Mouse (Mus musculus): ENCODE measurements at regions not wholly inside any gene's neighbourhood (a gene's known extent, or its start where the extent isn't known, plus 50 kb on each side); places are given as distances from the start of the nearest gene placed in this dataset.

DNA sequence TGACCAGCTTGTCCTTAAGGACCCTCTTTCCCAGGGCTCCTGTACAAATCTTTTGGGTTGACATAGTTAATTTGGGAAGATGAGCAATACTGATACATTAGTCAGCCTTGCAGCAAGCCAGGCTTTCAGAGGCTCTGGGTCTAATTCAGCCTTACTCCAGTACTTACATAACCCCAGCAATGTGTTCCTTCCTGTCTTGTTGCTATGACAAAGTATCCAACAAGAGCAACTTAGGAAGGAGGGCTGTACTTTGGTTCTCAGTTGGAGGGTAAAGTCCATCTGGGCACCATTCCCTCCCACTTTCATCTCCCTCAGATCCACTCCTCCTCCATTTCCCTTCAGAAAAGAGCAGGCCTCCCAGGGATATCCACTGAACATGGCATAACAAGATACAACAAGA, 80.7 kb downstream of the A830031A19Rik start:
- TF ChIP-seq FLI1 (IDR thresholded peaks at IDR 0.05; ENCODE audit: low read length) = no peak
- TF ChIP-seq GATA1 (IDR thresholded peaks at IDR 0.05; ENCODE audit: borderline replicate concordance, low read length) = no peak
